In the genomic region with DNA sequence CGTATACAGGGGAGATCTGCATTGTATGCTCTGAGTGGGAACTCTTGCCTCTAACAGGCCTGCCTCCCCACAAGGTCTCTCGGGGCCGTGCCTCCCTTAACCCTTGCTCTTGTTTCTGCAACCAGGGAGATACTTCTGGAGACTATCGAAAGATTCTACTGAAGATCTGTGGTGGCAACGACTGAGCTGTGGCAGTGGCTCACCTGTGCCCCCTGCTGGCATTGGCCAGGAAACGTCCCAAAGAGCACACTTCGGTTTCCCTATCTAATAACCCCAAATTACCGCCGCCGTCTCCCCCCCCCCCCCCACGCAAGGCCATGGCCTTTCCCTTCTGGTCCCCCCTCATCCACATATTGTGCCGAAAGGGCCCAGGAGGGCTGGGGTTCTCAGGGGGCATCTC, we compare ENCODE assay signal across 35 mouse cellular contexts. TPM values are rescaled to one million over a fixed set of nuclear protein-coding genes. Genes with fewer than 3 reads are reported as not detected.
"Had no signal": no experiment of that assay in that cellular context is flagged by ENCODE, and none has a peak within 500 bp of the region (broad histone marks: within the 10 kb centered on the region; RNA-seq: fewer than 3 reads in every experiment).

No protein-coding gene starts in this region.

RNA-seq across cellular contexts. Expression of a gene that starts 17.0 kb away (rescaled TPM):
- total RNA-seq: left cerebral cortex, postnatal 14 days; left cerebral cortex, postnatal 25 days; left cerebral cortex, postnatal 36 days; liver, adult 2 months; midbrain, postnatal 0 days; monocyte, adult 5-6 weeks had no signal
- polyA plus RNA-seq: limb, embryonic 10.5 days; limb, embryonic 11.5 days; limb, embryonic 12.5 days; limb, embryonic 13.5 days; limb, embryonic 15.5 days; liver, adult 2 months; liver, embryonic 11.5 days; liver, embryonic 12.5 days; liver, embryonic 16.5 days; liver, postnatal 0 days; macrophage; midbrain, embryonic 10.5 days; midbrain, embryonic 11.5 days; midbrain, embryonic 12.5 days; midbrain, embryonic 13.5 days; midbrain, embryonic 14.5 days; midbrain, embryonic 16.5 days; midbrain, postnatal 0 days; neural tube, embryonic 11.5 days; neural tube, embryonic 12.5 days; neural tube, embryonic 13.5 days had no signal

RNA-seq across cellular contexts. Expression of a gene that starts 52.2 kb away (rescaled TPM):
- total RNA-seq: left cerebral cortex, adult 8-10 months; left cerebral cortex, postnatal 10 days; left cerebral cortex, postnatal 14 days; left cerebral cortex, postnatal 25 days; left cerebral cortex, postnatal 36 days; left cerebral cortex, postnatal 4 days; liver, adult 2 months; midbrain, postnatal 0 days had no signal
- polyA plus RNA-seq: limb, embryonic 10.5 days; limb, embryonic 11.5 days; limb, embryonic 12.5 days; limb, embryonic 13.5 days; limb, embryonic 15.5 days; liver, embryonic 12.5 days; liver, embryonic 13.5 days; liver, embryonic 15.5 days; liver, embryonic 16.5 days; lung, adult 2 months; lung, embryonic 14.5 days; lung, embryonic 15.5 days; macrophage; midbrain, embryonic 10.5 days; midbrain, embryonic 11.5 days; midbrain, embryonic 12.5 days; midbrain, embryonic 13.5 days; midbrain, embryonic 14.5 days; midbrain, embryonic 15.5 days; midbrain, embryonic 16.5 days; myocyte; neural tube, embryonic 11.5 days; neural tube, embryonic 12.5 days; neural tube, embryonic 13.5 days had no signal
